Mouse (Mus musculus): Measurements from ENCODE around the gene Ccdc43.

- no peak for TF ChIP-seq CTCF (IDR thresholded peaks at IDR 0.05; ENCODE audit: borderline replicate concordance, insufficient read depth, low read length)
- no peak for TF ChIP-seq POLR2A (IDR thresholded peaks at IDR 0.05; ENCODE audit: low read depth, low read length)
These were observed 37.4 kb upstream of the Ccdc43 start for GRCm38 (mm10) chr11:102734961-102735360.

Measured in embryonic fibroblast, embryonic 13.5 days (primary cell).